Mouse (Mus musculus) heart, embryonic 12.5 days (tissue): Measurements from ENCODE around the gene Pde4dip. TPM values are rescaled to one million over a fixed set of nuclear protein-coding genes. Genes with fewer than 3 reads are reported as not detected.

Experiments
- ATAC-seq: fragments of 200-750 bp; cut with Nextera tagmentation; 2 replicates; pipeline ENCODE4 v1.8.0; 2017; ENCODE audit warnings: moderate TSS enrichment, moderate library complexity; ENCODE audit not compliant: insufficient number of reproducible peaks, low FRiP score
- H3K27ac ChIP-seq: fragments of 300-500 bp; sonication (generic); 2 replicates; pipeline ENCODE4 v1.5.1; 2016; ENCODE audit warnings: mild to moderate bottlenecking, moderate library complexity; ENCODE audit not compliant: poor library complexity, severe bottlenecking
- H3K27me3 ChIP-seq: fragments of 300-500 bp; sonication (generic); replicated peaks from 2 replicates; pipeline ENCODE4 v1.6.1; 2016; ENCODE audit warnings: mild to moderate bottlenecking, moderate library complexity
- H3K36me3 ChIP-seq: fragments of 300-500 bp; sonication (generic); 2 replicates; pipeline ENCODE4 v1.6.1; 2016; ENCODE audit warnings: mild to moderate bottlenecking, moderate library complexity
- H3K4me1 ChIP-seq: fragments of 300-500 bp; sonication (generic); replicated peaks from 2 replicates; pipeline ENCODE4 v1.6.1; 2016; ENCODE audit warnings: mild to moderate bottlenecking
- H3K4me2 ChIP-seq: fragments of 300-500 bp; sonication (generic); 2 replicates; pipeline ENCODE4 v1.6.1; 2016; ENCODE audit warnings: mild to moderate bottlenecking, moderate library complexity
- H3K4me3 ChIP-seq: fragments of 300-500 bp; sonication (generic); 2 replicates; pipeline ENCODE4 v1.5.1; 2016; ENCODE audit warnings: mild to moderate bottlenecking
- H3K9ac ChIP-seq: fragments of 300-500 bp; sonication (generic); 2 replicates; pipeline ENCODE4 v1.6.1; 2016; ENCODE audit warnings: mild to moderate bottlenecking, moderate library complexity
- H3K9me3 ChIP-seq: fragments of 300-500 bp; sonication (generic); replicated peaks from 2 replicates; pipeline ENCODE4 v1.6.1; 2016; ENCODE audit warnings: mild to moderate bottlenecking, moderate library complexity
- WGBS: fragments of 180-500 bp; shearing (Covaris S2); methylation state at CpG from one replicate; pipeline ENCODE4 v1.1.7; 2016; 5-methylcytosine and 5-hydroxymethylcytosine counted together
- polyA plus RNA-seq: library from polyadenylated mRNA; unstranded; fragments of >200 nt; fragmentation: Nextera tagmentation; extraction: Ambion mirVana; gene quantifications from 2 replicates; pipeline ENCODE4 v1.2.1, GENCODE M21; 2016

Pde4dip gene
- polyA plus RNA-seq, 1 experiment from 2014 or later: 101 TPM

- WGBS: 83% methylated on average over 4 of the region's 4 CpGs
- Histone ChIP-seq H3K9me3 (no peaks in the 10 kb centered on the region), H3K36me3 (peaks cover 83% of the 10 kb centered on the region), H3K9ac (no peak overlapping the region), H3K4me1 (0 out of 2 replicates have a peak, but pooled peaks cover 4% of the 10 kb centered on the region), H3K4me3 (no peak overlapping the region), H3K27ac (no peak overlapping the region), H3K4me2 (no peak overlapping the region), H3K27me3 (no peaks in the 10 kb centered on the region)
- ATAC-seq: no peak
These were observed 181.9 kb downstream of the Pde4dip start for GRCm38 (mm10) chr3:97706561-97706960.

- no peak for ATAC-seq
- Histone ChIP-seq H3K9ac (no peak overlapping the region), H3K4me3 (no peak overlapping the region), H3K36me3 (peaks cover 80% of the 10 kb centered on the region), H3K4me1 (no peaks in the 10 kb centered on the region), H3K27me3 (no peaks in the 10 kb centered on the region), H3K27ac (no peak overlapping the region), H3K9me3 (no peaks in the 10 kb centered on the region), H3K4me2 (no peak overlapping the region)
- WGBS: 87% methylated on average over 3 of the region's 3 CpGs
These were observed 183.0 kb downstream of the Pde4dip start for GRCm38 (mm10) chr3:97705508-97705907.

- 88% methylated on average over 11 of the region's 11 CpGs for WGBS
- Histone ChIP-seq H3K4me1 (no peaks in the 10 kb centered on the region), H3K27me3 (no peaks in the 10 kb centered on the region), H3K36me3 (peaks cover 73% of the 10 kb centered on the region), H3K4me2 (no peak overlapping the region), H3K4me3 (no peak overlapping the region), H3K9me3 (no peaks in the 10 kb centered on the region), H3K27ac (no peak overlapping the region), H3K9ac (no peak overlapping the region)
- no peak for ATAC-seq
These were observed 185.9 kb downstream of the Pde4dip start for GRCm38 (mm10) chr3:97702448-97703080.

- no peaks in the 10 kb centered on the region for H3K4me1 ChIP-seq
- no peak overlapping the region for H3K27ac ChIP-seq
- WGBS: 59% methylated on average over 3 of the region's 3 CpGs
- H3K4me2 ChIP-seq: no peak overlapping the region
- no peak for ATAC-seq
- no peaks in the 10 kb centered on the region for H3K9me3 ChIP-seq
- no peak overlapping the region for H3K4me3 ChIP-seq
- no peak overlapping the region for H3K9ac ChIP-seq
- H3K36me3 ChIP-seq: peaks cover 71% of the 10 kb centered on the region
- no peaks in the 10 kb centered on the region for H3K27me3 ChIP-seq
These were observed 187.3 kb downstream of the Pde4dip start for GRCm38 (mm10) chr3:97701198-97701597.

- ATAC-seq: no peak
- WGBS: 75% methylated on average over 3 of the region's 3 CpGs
- Histone ChIP-seq H3K36me3 (peaks cover 78% of the 10 kb centered on the region), H3K9me3 (no peaks in the 10 kb centered on the region), H3K4me2 (no peak overlapping the region), H3K4me3 (no peak overlapping the region), H3K27ac (no peak overlapping the region), H3K4me1 (no peaks in the 10 kb centered on the region), H3K9ac (no peak overlapping the region), H3K27me3 (no peaks in the 10 kb centered on the region)
These were observed 189.4 kb downstream of the Pde4dip start for GRCm38 (mm10) chr3:97699061-97699460.

GRCm38 (mm10) chr3:97697291-97697690 lies 191.2 kb downstream of the Pde4dip start:
- peaks cover 82% of the 10 kb centered on the region for H3K36me3 ChIP-seq
- 60% methylated on average over 9 of the region's 9 CpGs for WGBS

GRCm38 (mm10) chr3:97696866-97697265 lies 191.6 kb downstream of the Pde4dip start:
- H3K36me3 ChIP-seq: peaks cover 82% of the 10 kb centered on the region
- no peak for ATAC-seq
- WGBS: 80% methylated on average over 9 of the region's 9 CpGs

More at GRCm38 (mm10) chr3:97697291-97697690, 191.2 kb downstream of the Pde4dip start:
- ATAC-seq: no peak
- no peak overlapping the region for H3K27ac ChIP-seq
- no peak overlapping the region for H3K4me3 ChIP-seq
- no peak overlapping the region for H3K9ac ChIP-seq
- no peaks in the 10 kb centered on the region for H3K9me3 ChIP-seq
- peaks cover under 1% of the 10 kb centered on the region; the same call in 1 of the 2 replicates for H3K4me1 ChIP-seq
- H3K27me3 ChIP-seq: no peaks in the 10 kb centered on the region
- no peak overlapping the region for H3K4me2 ChIP-seq

GRCm38 (mm10) chr3:97693806-97694205 lies 194.7 kb downstream of the Pde4dip start:
- peaks cover 74% of the 10 kb centered on the region for H3K36me3 ChIP-seq

More at GRCm38 (mm10) chr3:97696866-97697265, 191.6 kb downstream of the Pde4dip start:
- H3K27ac ChIP-seq: no peak overlapping the region
- no peak overlapping the region for H3K9ac ChIP-seq
- H3K4me3 ChIP-seq: no peak overlapping the region
- H3K4me1 ChIP-seq: peaks cover 4% of the 10 kb centered on the region
- no peak overlapping the region for H3K4me2 ChIP-seq
- no peaks in the 10 kb centered on the region for H3K27me3 ChIP-seq
- H3K9me3 ChIP-seq: no peaks in the 10 kb centered on the region

GRCm38 (mm10) chr3:97691443-97692017 lies 197.0 kb downstream of the Pde4dip start:
- Histone ChIP-seq H3K9me3 (no peaks in the 10 kb centered on the region), H3K27me3 (no peaks in the 10 kb centered on the region), H3K4me2 (no peak overlapping the region), H3K4me1 (peaks cover 14% of the 10 kb centered on the region), H3K4me3 (no peak overlapping the region), H3K9ac (no peak overlapping the region), H3K36me3 (peaks cover 63% of the 10 kb centered on the region), H3K27ac (no peak overlapping the region)
- 55% methylated on average over 12 of the region's 12 CpGs for WGBS
- no peak for ATAC-seq

More at GRCm38 (mm10) chr3:97693806-97694205, 194.7 kb downstream of the Pde4dip start:
- Histone ChIP-seq H3K27ac (no peak overlapping the region), H3K9me3 (no peaks in the 10 kb centered on the region), H3K9ac (no peak overlapping the region), H3K4me2 (no peak overlapping the region), H3K4me1 (peaks cover 14% of the 10 kb centered on the region), H3K4me3 (no peak overlapping the region), H3K27me3 (no peaks in the 10 kb centered on the region)
- ATAC-seq: no peak
- 86% methylated on average over 6 of the region's 6 CpGs for WGBS

- no peaks in the 10 kb centered on the region for H3K27me3 ChIP-seq
- no peak overlapping the region for H3K4me3 ChIP-seq
- no peak overlapping the region for H3K9ac ChIP-seq
- H3K4me1 ChIP-seq: peaks cover 18% of the 10 kb centered on the region
- no peak overlapping the region for H3K4me2 ChIP-seq
- 42% methylated on average over 7 of the region's 7 CpGs for WGBS
- no peak overlapping the region for H3K27ac ChIP-seq
- peaks cover 56% of the 10 kb centered on the region for H3K36me3 ChIP-seq
- no peaks in the 10 kb centered on the region for H3K9me3 ChIP-seq
- ATAC-seq: 0 out of 2 replicates have a peak, but pooled peaks have one; percentile 37
These were observed 197.9 kb downstream of the Pde4dip start for GRCm38 (mm10) chr3:97690590-97690989.

GRCm38 (mm10) chr3:97689289-97689688 lies 199.2 kb downstream of the Pde4dip start:
- no peaks in the 10 kb centered on the region for H3K27me3 ChIP-seq
- WGBS: 33% methylated on average over 2 of the region's 2 CpGs

More at GRCm38 (mm10) chr3:97689289-97689688, 199.2 kb downstream of the Pde4dip start:
- H3K4me3 ChIP-seq: no peak overlapping the region
- no peaks in the 10 kb centered on the region for H3K9me3 ChIP-seq
- ATAC-seq: no peak
- no peak overlapping the region for H3K9ac ChIP-seq
- H3K4me2 ChIP-seq: no peak overlapping the region
- peaks cover 43% of the 10 kb centered on the region for H3K36me3 ChIP-seq
- H3K4me1 ChIP-seq: peaks cover 23% of the 10 kb centered on the region
- H3K27ac ChIP-seq: no peak overlapping the region
